Comparison of ENCODE assay signal across 7 mouse cellular contexts in the genomic region with DNA sequence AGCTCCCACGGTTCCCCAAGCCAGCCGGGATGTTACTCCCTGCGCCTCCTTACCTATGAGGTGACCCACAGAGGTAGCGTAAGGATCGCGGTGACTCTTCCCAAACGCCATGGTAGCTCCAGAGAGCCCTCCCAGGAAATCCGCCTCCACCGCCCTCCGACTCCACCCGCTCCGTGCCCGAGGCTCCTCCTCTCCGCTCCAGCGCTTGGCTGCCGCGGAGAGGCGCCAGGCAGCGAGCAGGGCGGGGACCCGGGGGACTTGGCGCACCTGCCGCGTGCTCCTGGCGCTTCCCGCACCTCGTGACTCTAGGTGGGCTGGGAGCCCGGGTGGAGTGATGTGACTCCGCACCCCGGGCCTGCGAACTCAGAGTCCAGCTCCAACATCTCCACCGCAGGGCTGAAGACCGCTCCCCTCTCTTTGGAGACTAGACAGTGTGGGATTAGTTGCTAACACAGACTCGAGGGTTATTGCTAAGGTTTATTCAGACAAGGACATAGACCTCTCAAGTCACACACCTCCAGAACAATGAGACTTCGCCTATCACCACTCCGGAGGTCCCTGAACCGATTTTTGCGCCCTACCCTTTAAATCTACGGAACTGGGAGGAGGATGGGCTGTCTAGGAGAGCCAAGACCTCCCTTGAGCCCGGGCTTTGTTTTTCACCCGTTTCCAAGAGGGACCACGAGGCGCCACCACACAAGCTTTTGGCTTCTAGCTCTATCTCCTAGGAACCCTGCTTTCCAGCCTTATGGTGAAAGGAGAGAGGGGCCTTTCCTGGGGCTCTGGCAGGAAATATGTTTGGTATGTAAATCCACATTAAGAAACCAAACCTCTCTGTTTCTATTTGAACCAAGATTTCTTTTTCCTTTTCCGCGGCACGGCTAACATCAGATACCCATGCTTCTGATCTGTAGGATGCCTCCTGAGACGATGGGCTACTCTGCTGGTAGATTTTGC. TPM values are rescaled to one million over a fixed set of nuclear protein-coding genes. Genes with fewer than 3 reads are reported as not detected.
DNase-seq lines count a peak whose midpoint lies in the region; ATAC-seq lines count a peak whose summit lies in the region.

A gene (minus strand): TSS at position 907 of the 957 bp plus-strand sequence.

- peak within 1 kb of the TSS; percentile 40 for H3K9ac ChIP-seq in kidney, embryonic 15.5 days
- H3K9ac ChIP-seq in limb, embryonic 13.5 days = peak within 1 kb of the TSS; percentile 67
- peak within 1 kb of the TSS; percentile 64 for H3K9ac ChIP-seq in midbrain, embryonic 13.5 days (replicated peaks)

- H3K9me3 ChIP-seq in heart, embryonic 10.5 days = no peaks in the 10 kb centered on the region
- no peaks in the 10 kb centered on the region for H3K9me3 ChIP-seq in kidney, embryonic 15.5 days (replicated peaks)
- H3K9me3 ChIP-seq in limb, embryonic 13.5 days = 0 out of 2 replicates have a peak, but pooled peaks cover 5% of the 10 kb centered on the region
- H3K9me3 ChIP-seq in midbrain, embryonic 13.5 days = no peaks in the 10 kb centered on the region

- no peak within 1 kb of the TSS for H3K27ac ChIP-seq in brown adipose tissue, adult 24 weeks (replicated peaks; ENCODE audit: low read depth, low read length)
- H3K27ac ChIP-seq in heart, embryonic 10.5 days = peak within 1 kb of the TSS; percentile 89
- H3K27ac ChIP-seq in kidney, embryonic 15.5 days = 0 out of 2 replicates have a peak within 1 kb of the TSS, but pooled peaks have one; percentile 37
- H3K27ac ChIP-seq in limb, embryonic 13.5 days = no peak within 1 kb of the TSS
- 0 out of 2 replicates have a peak within 1 kb of the TSS, but pooled peaks have one; percentile 20 for H3K27ac ChIP-seq in midbrain, embryonic 13.5 days

- peaks cover 12% of the 10 kb centered on the region for H3K36me3 ChIP-seq in heart, embryonic 10.5 days
- H3K36me3 ChIP-seq in kidney, embryonic 15.5 days = peaks cover 6% of the 10 kb centered on the region
- peaks cover under 1% of the 10 kb centered on the region; the same call in 1 of the 2 replicates for H3K36me3 ChIP-seq in limb, embryonic 13.5 days
- no peaks in the 10 kb centered on the region for H3K36me3 ChIP-seq in midbrain, embryonic 13.5 days

- peak within 1 kb of the TSS; percentile 69 for H3K4me3 ChIP-seq in brown adipose tissue, adult 24 weeks (ENCODE audit: insufficient read depth, low read depth, low read length)
- peak within 1 kb of the TSS; percentile 77 for H3K4me3 ChIP-seq in heart, embryonic 10.5 days
- peak within 1 kb of the TSS; percentile 68 for H3K4me3 ChIP-seq in kidney, embryonic 15.5 days (replicated peaks)
- peak within 1 kb of the TSS; percentile 62 for H3K4me3 ChIP-seq in limb, embryonic 13.5 days
- H3K4me3 ChIP-seq in midbrain, embryonic 13.5 days (replicated peaks) = peak within 1 kb of the TSS; percentile 47

- peak within 1 kb of the TSS; percentile 95 for H3K4me2 ChIP-seq in kidney, embryonic 15.5 days
- peak within 1 kb of the TSS; percentile 85 for H3K4me2 ChIP-seq in limb, embryonic 13.5 days (replicated peaks)
- H3K4me2 ChIP-seq in midbrain, embryonic 13.5 days (replicated peaks) = peak within 1 kb of the TSS; percentile 81

- H3K4me1 ChIP-seq in brown adipose tissue, adult 24 weeks (ENCODE audit: control insufficient read depth, insufficient read depth, insufficient read length, low read length) = no peaks in the 10 kb centered on the region
- peaks cover 20% of the 10 kb centered on the region; the same call in 1 of the 2 replicates for H3K4me1 ChIP-seq in heart, embryonic 10.5 days
- peaks cover 20% of the 10 kb centered on the region for H3K4me1 ChIP-seq in kidney, embryonic 15.5 days
- H3K4me1 ChIP-seq in limb, embryonic 13.5 days = peaks cover 15% of the 10 kb centered on the region
- H3K4me1 ChIP-seq in midbrain, embryonic 13.5 days (replicated peaks) = peaks cover 11% of the 10 kb centered on the region

- WGBS in heart, embryonic 10.5 days = 5% methylated on average over 47 of the region's 47 CpGs
- 9% methylated on average over 42 of the region's 47 CpGs for WGBS in kidney, embryonic 15.5 days
- 7% methylated on average over 47 of the region's 47 CpGs for WGBS in limb, embryonic 13.5 days
- WGBS in midbrain, embryonic 13.5 days = 6% methylated on average over 44 of the region's 47 CpGs

- peak; percentile 90 for DNase-seq in heart, embryonic 10.5 days (ENCODE audit: low spot score)
- peak; percentile 52 to 63 for DNase-seq in spleen, postnatal 36 days (ENCODE audit: low spot score in 2 of 2)

- peak; percentile 93 for ATAC-seq in erythroblast, adult 5-6 weeks (replicated peaks; ENCODE audit: low FRiP score, poor library complexity, severe bottlenecking)
- peak; percentile 96 for ATAC-seq in kidney, embryonic 15.5 days (replicated peaks; ENCODE audit: low FRiP score)
- ATAC-seq in limb, embryonic 13.5 days (ENCODE audit: low FRiP score, low read depth) = peak; percentile 92
- peak; percentile 91 for ATAC-seq in midbrain, embryonic 13.5 days

- H3K27me3 ChIP-seq in heart, embryonic 10.5 days (ENCODE audit: insufficient read depth, poor library complexity, severe bottlenecking) = no peaks in the 10 kb centered on the region
- H3K27me3 ChIP-seq in kidney, embryonic 15.5 days = 0 out of 2 replicates have a peak, but pooled peaks cover 3% of the 10 kb centered on the region
- H3K27me3 ChIP-seq in limb, embryonic 13.5 days = peaks cover 32% of the 10 kb centered on the region
- peaks cover 24% of the 10 kb centered on the region for H3K27me3 ChIP-seq in midbrain, embryonic 13.5 days

RNA-seq across cellular contexts. Expression of the gene that starts here (rescaled TPM):
- 9.3 and 11.6 TPM in 2 replicates for polyA plus RNA-seq in brown adipose tissue, adult 24 weeks (2012; ENCODE audit: insufficient read depth, insufficient read length, missing spikeins)
- total RNA-seq in erythroblast, adult 5-6 weeks (2015; ENCODE audit: low replicate concordance) = 45.1 and 50.1 TPM in 2 replicates
- total RNA-seq in erythroblast, adult 5-6 weeks (2017; ENCODE audit: low replicate concordance) = 99.1 and 124 TPM in 2 replicates
- 37.9 and 44.6 TPM in 2 replicates for polyA plus RNA-seq in heart, embryonic 10.5 days (2016; fragmentation: Nextera tagmentation; extraction: Ambion mirVana)
- polyA plus RNA-seq in kidney, embryonic 15.5 days (2015; fragmentation: Nextera tagmentation; extraction: Ambion mirVana) = 36.0 and 39.3 TPM in 2 replicates
- 21.8 and 23.6 TPM in 2 replicates for polyA plus RNA-seq in limb, embryonic 13.5 days (2015; fragmentation: Nextera tagmentation; extraction: Ambion mirVana)
- polyA plus RNA-seq in midbrain, embryonic 13.5 days (2015; fragmentation: Nextera tagmentation; extraction: Ambion mirVana) = 12.8 and 13.1 TPM in 2 replicates

Comparison
In these comparisons a context has a peak if more than half of its experiments do, and no peak if none do; other contexts are left out.
1. H3K27ac ChIP-seq: peak in heart, embryonic 10.5 days (single experiment), kidney, embryonic 15.5 days (single experiment) and midbrain, embryonic 13.5 days (single experiment); none in brown adipose tissue, adult 24 weeks (single experiment) and limb, embryonic 13.5 days (single experiment).
2. Peak in every context shown above with its lines, with median percentiles within 50 percentile points of each other: H3K4me3 ChIP-seq, ATAC-seq, H3K4me2 ChIP-seq and H3K9ac ChIP-seq.